Mouse (Mus musculus): ENCODE data around the gene Rad9a.

Gene Rad9a

DNA sequence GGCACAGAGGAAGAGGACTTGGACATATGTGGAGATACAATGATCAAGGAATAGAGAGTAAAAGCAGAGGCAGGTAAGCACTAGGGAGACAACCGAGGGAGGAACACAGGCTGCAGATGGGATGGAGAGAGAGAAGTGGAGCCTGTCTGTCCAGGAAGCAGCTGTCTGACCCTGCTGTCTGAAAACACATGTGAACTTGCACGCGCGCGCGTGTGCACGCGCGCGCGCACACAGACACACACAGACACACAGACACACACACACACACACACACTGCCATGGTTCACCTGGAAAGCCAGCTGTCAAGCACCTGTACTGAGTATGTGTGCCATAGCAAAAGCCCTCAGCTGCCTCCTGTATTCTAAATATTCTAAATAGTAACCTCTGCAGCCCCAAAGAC, 16.8 kb upstream of the Rad9a start:
- DNase-seq (ENCODE audit: low spot score in 2 of 2) = no peak

DNA sequence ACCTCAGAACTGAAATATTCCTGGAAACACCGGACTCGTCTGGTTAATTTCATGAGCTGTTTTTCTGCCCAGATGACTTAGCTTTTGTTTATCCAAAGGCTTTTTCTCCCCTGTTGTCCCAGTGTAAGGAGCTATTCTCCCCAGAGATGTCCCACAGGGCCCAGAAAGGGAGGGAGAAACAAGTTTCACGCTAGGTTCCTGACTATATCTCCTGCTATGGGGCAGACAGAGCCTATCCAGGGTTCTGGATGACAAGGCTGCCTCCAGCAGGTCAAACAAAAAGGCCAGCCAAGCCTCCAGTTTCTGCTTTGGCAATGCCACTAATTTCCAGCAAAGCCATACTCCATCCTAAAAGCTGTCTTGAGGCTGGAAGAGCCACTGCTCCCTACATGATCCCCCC, 16.4 kb upstream of the Rad9a start:
- DNase-seq (ENCODE audit: low spot score in 2 of 2) = no peak

DNA sequence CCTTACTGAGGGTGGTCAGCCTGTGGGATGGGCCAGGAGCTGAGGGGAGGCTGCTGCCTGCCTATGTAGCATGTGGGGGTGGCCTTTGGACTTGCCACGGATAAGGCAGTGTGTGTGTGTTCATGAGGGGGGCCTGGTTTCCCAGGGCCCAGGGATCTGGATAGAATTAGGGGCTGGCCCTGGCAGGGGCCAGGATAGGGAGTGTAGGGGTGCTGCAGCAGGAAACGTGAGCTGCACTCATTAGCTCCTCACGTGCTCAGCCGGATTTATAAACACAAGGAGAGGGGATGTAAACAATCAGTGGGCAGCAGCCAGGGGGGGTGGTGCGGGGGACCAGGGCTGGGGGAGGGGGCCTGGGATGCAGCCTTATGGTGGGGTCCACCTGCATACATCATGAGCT, 15.7 kb upstream of the Rad9a start:
- no peak for DNase-seq (ENCODE audit: low spot score in 2 of 2)

GRCm38 (mm10) chr19:4216041-4216685, 14.7 kb upstream of the Rad9a start:
- no peak for DNase-seq (ENCODE audit: low spot score in 2 of 2)

DNA sequence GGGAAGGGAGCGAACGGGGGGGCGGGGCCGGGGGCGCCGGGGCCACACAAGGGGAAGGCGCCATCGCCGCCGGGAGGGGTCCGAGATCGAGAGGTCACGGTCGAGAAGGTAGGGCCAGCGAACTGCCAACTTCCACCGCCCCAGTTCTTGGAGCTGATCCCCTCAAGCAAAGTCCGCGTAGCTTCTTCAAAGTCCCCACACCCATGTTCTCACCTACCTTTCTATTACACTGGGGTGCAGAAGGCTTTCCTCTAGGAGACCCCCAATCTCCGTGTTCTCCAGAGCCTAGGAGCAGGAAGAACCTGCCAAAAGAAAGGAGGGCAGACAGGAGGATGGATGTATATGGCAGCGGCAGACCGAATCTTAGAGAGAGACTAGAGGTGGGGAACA, 14.0 kb upstream of the Rad9a start:
- no peak for DNase-seq (ENCODE audit: low spot score in 2 of 2)

DNA sequence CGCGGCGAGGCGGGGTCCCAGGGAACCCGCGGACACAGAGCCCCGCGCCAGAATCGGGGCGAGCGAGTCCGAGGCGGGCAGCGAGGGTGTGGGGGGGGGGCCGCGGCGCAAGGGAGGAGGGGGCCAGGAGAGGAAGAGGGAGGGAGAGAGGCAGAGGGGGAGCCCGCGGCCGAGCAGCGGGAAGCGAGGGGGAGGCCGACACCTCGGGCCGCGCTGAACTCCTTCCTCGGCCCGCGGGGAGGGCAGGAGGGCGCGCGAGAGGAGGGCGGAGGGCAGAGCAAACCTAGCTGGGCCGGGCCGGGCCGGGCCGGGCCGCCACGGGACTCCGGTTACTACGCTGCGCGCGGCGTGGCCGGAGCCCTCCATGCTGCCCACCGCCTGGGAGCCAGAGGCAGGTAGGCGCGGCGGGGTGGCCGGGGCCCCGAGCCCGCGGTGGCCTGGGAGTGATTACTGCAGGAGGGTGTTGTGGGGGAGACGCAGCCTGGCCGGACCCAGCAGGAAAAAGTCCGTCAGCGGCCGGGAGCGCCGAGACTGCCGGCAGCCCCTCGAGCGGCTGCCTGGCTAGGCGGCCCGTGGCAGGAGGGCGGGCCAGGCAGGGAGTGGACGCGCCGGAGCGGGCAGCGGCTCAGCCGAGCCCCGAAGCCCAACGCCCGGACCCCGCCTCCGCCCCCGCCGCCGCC, 13.4 kb upstream of the Rad9a start:
- peak in 1 of 2 experiments; percentile 46 for DNase-seq (ENCODE audit: low spot score in 2 of 2)

DNA sequence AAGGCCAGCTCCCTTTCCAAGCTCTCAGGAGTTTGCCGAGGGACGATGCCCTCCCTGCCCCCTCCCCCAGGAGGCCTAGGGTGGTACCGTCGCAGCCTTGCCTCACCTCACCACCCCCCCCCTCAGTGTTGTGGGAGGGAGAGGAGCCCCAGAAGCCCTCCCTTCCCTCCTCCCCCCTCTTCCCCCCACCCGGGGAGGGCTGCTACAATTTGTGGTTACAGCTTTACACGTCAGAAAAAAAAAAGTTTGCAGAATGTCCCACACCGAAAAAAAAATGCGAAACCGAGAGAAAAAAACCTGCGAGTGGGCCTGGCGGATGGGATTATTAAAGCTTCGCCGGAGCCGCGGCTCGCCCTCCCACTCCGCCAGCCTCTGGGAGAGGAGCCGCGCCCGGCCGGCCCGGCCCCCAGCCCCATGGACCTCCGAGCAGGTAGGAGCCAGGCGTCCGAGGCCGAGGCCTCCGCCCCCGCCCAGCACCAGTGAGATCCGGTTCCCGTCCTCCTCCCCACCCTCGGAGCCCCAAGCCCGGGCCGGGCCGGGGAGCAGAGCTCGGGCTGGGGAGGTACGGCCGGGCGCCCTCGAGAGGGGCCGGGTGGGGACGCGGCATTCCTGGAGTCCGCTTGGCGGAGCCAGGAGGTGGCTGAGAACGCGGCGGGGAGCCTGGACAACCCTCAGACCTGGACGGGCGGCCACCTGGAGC, 12.8 kb upstream of the Rad9a start, which contains the start of the genes Clcf1 and AC109138.7:
Gene Clcf1 (plus strand): TSS at position 168 of the 700 bp plus-strand sequence.
Gene AC109138.7 (plus strand): TSS at position 287 of the 700 bp plus-strand sequence.
- peak; percentile 87 to 90 for DNase-seq (ENCODE audit: low spot score in 2 of 2)

DNA sequence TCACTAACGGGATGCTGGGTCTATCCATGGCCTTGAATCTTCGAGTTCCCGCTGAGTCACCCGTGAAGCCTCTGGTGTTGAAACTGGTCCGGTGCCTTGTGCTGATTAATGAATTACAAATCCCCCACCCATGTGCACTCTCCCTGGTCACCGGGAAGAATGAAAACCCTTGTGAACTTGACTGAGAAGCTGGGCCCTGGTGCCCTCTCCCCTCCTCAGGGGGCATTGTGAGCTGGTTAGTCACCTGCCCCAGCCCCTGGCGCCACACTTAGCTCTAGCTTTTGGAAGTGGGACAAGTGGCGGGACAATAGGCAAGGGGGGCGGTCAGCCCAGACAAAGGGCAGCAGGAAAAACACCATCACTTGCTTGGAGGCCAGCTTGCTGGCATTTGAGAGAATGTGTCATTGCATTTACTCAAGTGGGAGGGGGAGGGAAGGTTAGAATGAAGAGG, 12.1 kb upstream of the Rad9a start:
- peak in 1 of 2 experiments; percentile 41 for DNase-seq (ENCODE audit: low spot score in 2 of 2)

GRCm38 (mm10) chr19:4211891-4212588, 10.6 kb upstream of the Rad9a start:
- DNase-seq (ENCODE audit: low spot score in 2 of 2) = no peak

- DNase-seq (ENCODE audit: low spot score in 2 of 2) = no peak
These were observed 7.1 kb upstream of the Rad9a start for GRCm38 (mm10) chr19:4208563-4208962.

GRCm38 (mm10) chr19:4206971-4207370, 5.5 kb upstream of the Rad9a start:
- peak; percentile 65 to 74 for DNase-seq (ENCODE audit: low spot score in 2 of 2)

- DNase-seq (ENCODE audit: low spot score in 2 of 2) = no peak
These were observed 3.4 kb upstream of the Rad9a start for GRCm38 (mm10) chr19:4204889-4205288.

DNA sequence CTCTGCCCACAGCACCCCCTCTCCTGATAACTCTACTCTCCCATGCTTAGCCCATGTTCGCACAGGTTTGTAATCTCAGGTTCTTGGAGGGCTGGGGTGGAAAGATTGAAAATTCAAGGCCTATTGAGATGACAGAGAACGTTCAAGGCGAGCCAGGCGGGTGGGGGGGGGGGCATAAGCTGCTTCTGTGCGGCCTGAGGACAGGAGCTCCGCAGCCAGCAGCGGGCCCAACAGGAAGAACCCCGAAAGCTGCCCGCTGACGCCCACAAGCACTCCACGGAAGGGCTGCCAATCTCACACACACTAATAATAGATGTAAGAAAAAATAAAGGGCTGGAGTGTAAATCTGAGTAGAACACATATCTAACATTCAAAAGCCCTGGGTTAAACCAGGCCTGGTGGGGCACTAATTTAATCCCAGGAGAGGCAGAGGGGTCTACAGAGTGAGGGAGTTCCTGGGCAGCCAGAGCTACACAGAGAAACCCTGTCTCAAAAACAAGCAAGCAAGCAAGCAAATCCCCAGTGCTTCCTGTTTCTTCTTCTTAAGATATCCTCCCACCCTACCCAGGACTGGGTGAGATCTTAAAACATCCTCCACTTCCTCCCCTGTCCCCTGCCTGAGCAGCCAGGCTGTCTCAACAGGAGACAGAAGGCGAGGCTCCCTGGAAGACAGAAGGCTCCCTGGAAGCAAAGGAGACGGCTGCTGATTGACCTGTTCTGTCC, 2.3 kb upstream of the Rad9a start:
- DNase-seq (ENCODE audit: low spot score in 2 of 2) = no peak

DNA sequence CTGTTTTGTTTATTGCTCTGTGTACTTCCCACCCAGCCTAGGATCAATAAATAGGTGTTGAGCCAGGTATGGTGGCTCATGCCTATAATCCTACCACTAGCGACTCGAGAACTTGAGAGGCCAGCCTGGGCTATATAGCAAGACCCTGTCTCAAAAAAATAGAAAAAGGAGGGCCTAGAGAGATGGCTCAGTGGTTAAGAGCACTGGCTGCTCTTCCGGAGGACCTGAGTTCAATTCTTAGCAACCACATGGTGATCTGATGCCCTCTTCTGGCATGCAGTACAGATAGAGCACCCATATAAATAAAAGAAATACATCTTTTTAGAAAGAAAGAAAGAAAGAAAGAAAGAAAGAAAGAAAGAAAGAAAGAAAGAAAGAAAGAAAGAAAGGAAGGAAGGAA, 1.7 kb upstream of the Rad9a start:
- no peak for DNase-seq (ENCODE audit: low spot score in 2 of 2)

GRCm38 (mm10) chr19:4202149-4202548, 687 bp upstream of the Rad9a start:
- DNase-seq (ENCODE audit: low spot score in 2 of 2) = no peak

DNA sequence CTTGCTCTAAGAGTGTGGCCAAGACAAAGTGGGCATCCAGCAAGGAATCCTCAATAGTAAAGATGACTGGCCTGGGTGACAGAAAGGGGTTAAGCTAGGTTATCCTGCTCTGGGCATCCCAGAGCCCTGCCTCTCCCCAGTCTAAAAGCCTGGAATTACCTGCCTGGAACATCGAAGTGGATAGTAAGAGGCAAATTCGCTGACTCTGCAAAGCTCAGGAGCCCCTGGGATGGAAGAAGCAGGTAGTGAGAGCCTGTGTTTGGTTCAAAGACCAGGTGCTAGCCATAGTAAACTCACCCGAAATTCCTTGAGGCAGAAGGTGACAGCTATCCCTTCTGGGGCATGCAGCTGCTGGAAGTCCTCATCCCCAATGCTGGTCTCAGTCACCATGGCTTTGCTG, 4.3 kb downstream of the Rad9a start:
- no peak for DNase-seq (ENCODE audit: low spot score in 2 of 2)

DNA sequence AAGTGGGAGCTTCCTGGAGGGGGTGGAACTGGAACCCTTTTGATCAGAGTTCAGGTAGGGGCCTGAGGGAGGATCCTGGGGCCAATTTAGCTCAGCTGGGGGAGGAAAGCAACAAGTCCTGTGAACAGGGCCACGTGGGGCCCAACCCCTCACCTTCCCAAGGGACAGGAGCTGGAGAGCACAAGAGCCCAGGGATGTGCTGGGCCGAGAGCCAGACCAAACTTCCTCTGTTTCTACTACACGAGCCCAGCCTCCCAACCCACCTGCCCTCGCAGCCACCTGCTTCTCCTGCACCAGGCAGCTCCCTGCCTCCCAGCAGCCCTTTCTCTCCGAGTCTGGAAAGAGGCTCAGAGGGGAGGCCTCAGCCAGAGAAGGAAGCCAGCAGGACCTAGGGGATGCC, 4.9 kb downstream of the Rad9a start:
- DNase-seq (ENCODE audit: low spot score in 2 of 2) = no peak

GRCm38 (mm10) chr19:4196048-4196447, 5.4 kb downstream of the Rad9a start:
- no peak for DNase-seq (ENCODE audit: low spot score in 2 of 2)

DNA sequence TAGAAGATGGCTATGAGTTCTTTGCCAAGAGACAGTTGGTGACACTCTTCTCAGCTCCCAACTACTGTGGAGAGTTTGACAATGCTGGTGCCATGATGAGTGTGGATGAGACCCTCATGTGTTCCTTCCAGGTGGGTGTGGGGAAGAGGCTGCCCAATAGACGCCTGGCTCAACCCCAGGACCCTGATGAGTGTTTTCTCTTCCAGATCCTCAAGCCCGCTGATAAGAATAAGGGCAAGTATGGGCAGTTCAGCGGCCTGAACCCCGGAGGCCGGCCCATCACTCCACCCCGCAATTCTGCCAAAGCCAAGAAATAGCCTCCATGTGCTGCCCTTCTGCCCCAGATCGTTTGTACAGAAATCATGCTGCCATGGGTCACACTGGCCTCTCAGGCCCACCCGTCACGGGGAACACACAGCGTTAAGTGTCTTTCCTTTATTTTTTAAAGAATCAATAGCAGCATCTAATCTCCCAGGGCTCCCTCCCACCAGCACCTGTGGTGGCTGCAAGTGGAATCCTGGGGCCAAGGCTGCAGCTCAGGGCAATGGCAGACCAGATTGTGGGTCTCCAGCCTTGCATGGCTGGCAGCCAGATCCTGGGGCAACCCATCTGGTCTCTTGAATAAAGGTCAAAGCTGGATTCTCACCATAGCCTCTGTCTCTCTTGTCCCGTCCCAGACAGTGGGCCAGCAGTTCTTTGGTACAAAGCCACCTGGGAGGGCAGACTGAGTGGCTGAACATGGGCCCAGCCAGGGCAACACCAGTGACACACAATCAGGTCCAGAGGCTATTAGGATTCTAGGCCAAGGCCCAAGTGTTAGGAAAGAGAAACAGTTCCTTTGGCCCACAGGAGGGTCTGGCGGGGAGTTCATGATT, 6.4 kb downstream of the Rad9a start:
- DNase-seq (ENCODE audit: low spot score in 2 of 2) = no peak

DNA sequence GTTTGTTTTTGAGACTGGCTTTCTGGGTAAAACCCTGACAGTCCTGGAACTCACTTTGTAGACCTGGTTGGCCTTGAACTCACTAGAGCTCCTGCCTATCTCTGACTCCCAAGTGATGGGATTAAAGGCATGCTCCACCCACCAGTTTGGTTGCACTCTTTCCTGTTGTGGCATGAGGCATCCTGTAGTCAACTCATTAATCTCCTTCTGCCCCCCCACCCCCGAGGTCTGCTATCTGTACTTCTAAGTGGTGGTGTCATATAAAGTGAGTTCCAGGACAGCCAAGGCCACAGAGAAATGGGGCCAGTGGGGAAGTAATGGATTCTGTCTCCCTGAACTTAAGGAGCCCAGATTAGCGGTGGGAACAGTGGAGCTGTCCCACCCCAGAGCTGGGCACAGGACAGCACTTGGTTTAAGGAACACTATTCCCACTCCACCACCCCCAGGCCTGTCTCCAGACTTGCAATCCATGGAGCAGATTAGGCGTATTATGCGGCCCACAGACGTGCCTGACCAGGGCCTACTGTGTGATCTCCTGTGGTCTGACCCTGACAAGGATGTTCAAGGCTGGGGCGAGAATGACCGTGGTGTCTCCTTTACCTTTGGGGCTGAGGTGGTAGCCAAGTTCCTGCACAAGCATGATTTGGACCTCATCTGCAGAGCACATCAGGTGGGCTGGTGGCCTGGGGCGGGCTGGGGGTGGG, 7.3 kb downstream of the Rad9a start:
- no peak for DNase-seq (ENCODE audit: low spot score in 2 of 2)
